Mouse (Mus musculus): Measurements from ENCODE around the gene Jph4. TPM values are rescaled to one million over a fixed set of nuclear protein-coding genes. Genes with fewer than 3 reads are reported as not detected.

Jph4 gene
- polyA plus RNA-seq, 2 experiments = 0.04 TPM; not detected in 1

- Histone ChIP-seq H3K4me1 (replicated peaks; ENCODE audit: control insufficient read depth in 2 of 2, insufficient read depth in 2 of 2, low read length in 1 of 2) (peaks cover 0 to 8% of the 10 kb centered on the region in 2 experiments; a peak in 2 of 4 replicates), H3K36me3 (replicated peaks; ENCODE audit: control insufficient read depth, insufficient read depth, low read depth) (no peaks in the 10 kb centered on the region), H3K27ac (no peak overlapping the region), H3K27me3 (ENCODE audit: control insufficient read depth, insufficient read depth, low read length) (no peaks in the 10 kb centered on the region; the same call in 1 of the 2 replicates), H3K9me3 (ENCODE audit: control insufficient read depth, low read length) (no peaks in the 10 kb centered on the region), H3K4me3 (ENCODE audit: insufficient read depth in 1 of 2, low read depth in 2 of 2, low read length in 2 of 2) (no peak overlapping the region), H3K9ac (replicated peaks) (no peak overlapping the region), H3K4me2 (ENCODE audit: low read depth) (no peak overlapping the region)
- no peak for DNase-seq (ENCODE audit: low read depth in 3 of 3, low spot score in 3 of 3)
- TF ChIP-seq CTCF (IDR thresholded peaks at IDR 0.05; ENCODE audit: low read depth) (no peak), EP300 (IDR thresholded peaks at IDR 0.05; ENCODE audit: low read depth) (no peak)
- 68% methylated on average over 9 of the region's 9 CpGs for WGBS (ENCODE audit: insufficient replicate concordance)
- no peak for ATAC-seq (ENCODE audit: insufficient read depth)
These were observed 31.3 kb downstream of the Jph4 start for GRCm38 (mm10) chr14:55085324-55086008.

- Histone ChIP-seq H3K27ac (no peak overlapping the region), H3K27me3 (ENCODE audit: control insufficient read depth, insufficient read depth, low read length) (peaks cover 4% of the 10 kb centered on the region), H3K4me2 (ENCODE audit: low read depth) (no peak overlapping the region), H3K4me3 (ENCODE audit: insufficient read depth in 1 of 2, low read depth in 2 of 2, low read length in 2 of 2) (no peak overlapping the region), H3K36me3 (replicated peaks; ENCODE audit: control insufficient read depth, insufficient read depth, low read depth) (no peaks in the 10 kb centered on the region), H3K4me1 (replicated peaks; ENCODE audit: control insufficient read depth in 2 of 2, insufficient read depth in 2 of 2, low read length in 1 of 2) (peaks cover 5 to 14% of the 10 kb centered on the region in 2 experiments), H3K9ac (replicated peaks) (no peak overlapping the region), H3K9me3 (ENCODE audit: control insufficient read depth, low read length) (no peaks in the 10 kb centered on the region)
- ATAC-seq (ENCODE audit: insufficient read depth) (no peak), DNase-seq (ENCODE audit: low read depth in 3 of 3, low spot score in 3 of 3) (no peak)
- 66% methylated on average over 6 of the region's 6 CpGs for WGBS (ENCODE audit: insufficient replicate concordance)
- no peak for TF ChIP-seq CTCF (IDR thresholded peaks at IDR 0.05; ENCODE audit: low read depth)
- TF ChIP-seq EP300 (IDR thresholded peaks at IDR 0.05; ENCODE audit: low read depth) = no peak
These were observed 33.3 kb downstream of the Jph4 start for GRCm38 (mm10) chr14:55083481-55083880.

- Histone ChIP-seq H3K4me2 (ENCODE audit: low read depth) (no peak overlapping the region), H3K27ac (no peak overlapping the region), H3K4me1 (replicated peaks; ENCODE audit: control insufficient read depth in 2 of 2, insufficient read depth in 2 of 2, low read length in 1 of 2) (peaks cover 7 to 16% of the 10 kb centered on the region in 2 experiments), H3K27me3 (ENCODE audit: control insufficient read depth, insufficient read depth, low read length) (peaks cover 14% of the 10 kb centered on the region), H3K9me3 (ENCODE audit: control insufficient read depth, low read length) (no peaks in the 10 kb centered on the region), H3K36me3 (replicated peaks; ENCODE audit: control insufficient read depth, insufficient read depth, low read depth) (no peaks in the 10 kb centered on the region), H3K9ac (replicated peaks) (no peak overlapping the region), H3K4me3 (ENCODE audit: insufficient read depth in 1 of 2, low read depth in 2 of 2, low read length in 2 of 2) (no peak overlapping the region)
- ATAC-seq (ENCODE audit: insufficient read depth) (no peak), DNase-seq (ENCODE audit: low read depth in 3 of 3, low spot score in 3 of 3) (no peak)
- WGBS (ENCODE audit: insufficient replicate concordance) = 47% methylated on average over 5 of the region's 5 CpGs
- TF ChIP-seq CTCF (IDR thresholded peaks at IDR 0.05; ENCODE audit: low read depth) (no peak), EP300 (IDR thresholded peaks at IDR 0.05; ENCODE audit: low read depth) (no peak)
These were observed 35.6 kb downstream of the Jph4 start for GRCm38 (mm10) chr14:55081105-55081504.

- no peak overlapping the region for H3K27ac ChIP-seq
- peak; percentile 96 for TF ChIP-seq CTCF (IDR thresholded peaks at IDR 0.05; ENCODE audit: low read depth)
- TF ChIP-seq EP300 (IDR thresholded peaks at IDR 0.05; ENCODE audit: low read depth) = 0 out of 2 replicates have a peak, but pooled peaks have one; percentile 6
- DNase-seq (ENCODE audit: low read depth in 3 of 3, low spot score in 3 of 3) (peak; percentile 48 to 63 (median 54)), ATAC-seq (ENCODE audit: insufficient read depth) (peak; percentile 62)
- no peak overlapping the region for H3K4me2 ChIP-seq (ENCODE audit: low read depth)
- WGBS (ENCODE audit: insufficient replicate concordance) = 26% methylated on average over 8 of the region's 8 CpGs
- peaks cover 14% of the 10 kb centered on the region for H3K27me3 ChIP-seq (ENCODE audit: control insufficient read depth, insufficient read depth, low read length)
- H3K4me3 ChIP-seq (ENCODE audit: insufficient read depth in 1 of 2, low read depth in 2 of 2, low read length in 2 of 2) = no peak overlapping the region
- peaks cover 7 to 10% of the 10 kb centered on the region in 2 experiments for H3K4me1 ChIP-seq (replicated peaks; ENCODE audit: control insufficient read depth in 2 of 2, insufficient read depth in 2 of 2, low read length in 1 of 2)
- no peaks in the 10 kb centered on the region for H3K9me3 ChIP-seq (ENCODE audit: control insufficient read depth, low read length)
- H3K36me3 ChIP-seq (replicated peaks; ENCODE audit: control insufficient read depth, insufficient read depth, low read depth) = no peaks in the 10 kb centered on the region
- H3K9ac ChIP-seq (replicated peaks) = no peak overlapping the region
These were observed 37.3 kb downstream of the Jph4 start for GRCm38 (mm10) chr14:55079214-55079970.
